Mouse (Mus musculus): ENCODE data around the gene Klrb1c.

GRCm38 (mm10) chr6:128807021-128807420, 18.0 kb upstream of the Klrb1c start:
- TF ChIP-seq CTCF (IDR thresholded peaks at IDR 0.05; ENCODE audit: control insufficient read depth, insufficient read depth, insufficient replicate concordance, low read depth, low read length) (no peak), POLR2A (IDR thresholded peaks at IDR 0.05; ENCODE audit: control insufficient read depth, low read depth, low read length) (no peak)
